27 mouse cellular contexts compared by ENCODE assay signal in the genomic region with DNA sequence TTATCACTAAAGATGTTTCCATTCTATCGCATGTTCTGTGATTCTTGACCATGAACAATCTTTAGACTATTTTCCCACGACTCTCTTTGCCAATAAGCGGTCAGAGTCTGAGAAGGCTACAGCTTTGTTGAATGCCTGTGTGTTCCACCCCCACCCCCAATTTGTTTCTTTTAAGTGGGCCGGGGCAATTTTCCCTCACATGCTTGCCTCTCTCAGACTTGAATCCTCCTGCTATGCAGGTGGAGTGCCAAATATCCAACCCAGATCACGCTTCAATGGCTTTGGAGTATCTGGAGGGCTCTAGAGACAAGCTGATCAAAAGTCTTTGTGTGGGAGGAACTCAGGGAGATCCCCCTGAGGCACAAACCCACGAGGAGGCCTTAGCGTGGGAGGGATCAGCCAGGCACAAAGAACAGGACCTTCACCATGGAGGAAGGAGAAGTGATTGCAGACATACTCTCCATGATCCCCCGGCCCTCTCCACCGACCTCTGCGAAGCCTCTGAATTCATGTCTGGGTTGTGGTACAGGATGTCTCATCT. TPM values are rescaled to one million over a fixed set of nuclear protein-coding genes. Genes with fewer than 3 reads are reported as not detected.
DNase-seq lines count a peak whose midpoint lies in the region; ATAC-seq lines count a peak whose summit lies in the region.
"Had no signal": no experiment of that assay in that cellular context is flagged by ENCODE, and none has a peak within 500 bp of the region (broad histone marks: within the 10 kb centered on the region; RNA-seq: fewer than 3 reads in every experiment).

No protein-coding gene starts in this region.

- no peaks in the 10 kb centered on the region for H3K36me3 ChIP-seq in forebrain, embryonic 12.5 days (replicated peaks)
- H3K36me3 ChIP-seq in forebrain, embryonic 15.5 days = no peaks in the 10 kb centered on the region
- H3K36me3 ChIP-seq in kidney, embryonic 15.5 days = no peaks in the 10 kb centered on the region
- H3K36me3 ChIP-seq: heart, embryonic 15.5 days; limb, embryonic 12.5 days; midbrain, embryonic 15.5 days; neural tube, embryonic 12.5 days had no signal

- no peaks in the 10 kb centered on the region for H3K9me3 ChIP-seq in forebrain, embryonic 12.5 days
- H3K9me3 ChIP-seq in forebrain, embryonic 15.5 days = no peaks in the 10 kb centered on the region
- H3K9me3 ChIP-seq in kidney, embryonic 15.5 days (replicated peaks) = no peaks in the 10 kb centered on the region
- H3K9me3 ChIP-seq: heart, embryonic 15.5 days; limb, embryonic 12.5 days; midbrain, embryonic 15.5 days; neural tube, embryonic 12.5 days had no signal

- no peaks in the 10 kb centered on the region for H3K4me1 ChIP-seq in forebrain, embryonic 12.5 days
- peaks cover 6% of the 10 kb centered on the region for H3K4me1 ChIP-seq in forebrain, embryonic 15.5 days
- H3K4me1 ChIP-seq in kidney, embryonic 15.5 days = peaks cover 3% of the 10 kb centered on the region; the same call in 1 of the 2 replicates
- H3K4me1 ChIP-seq: heart, embryonic 15.5 days; limb, embryonic 12.5 days; midbrain, embryonic 15.5 days; neural tube, embryonic 12.5 days had no signal

- H3K27ac ChIP-seq in forebrain, embryonic 12.5 days = peak overlapping the region; percentile 31; the same call in 1 of the 2 replicates
- H3K27ac ChIP-seq in forebrain, embryonic 15.5 days (replicated peaks) = no peak overlapping the region
- 0 out of 2 replicates have a peak overlapping the region, but pooled peaks have one; percentile 2 for H3K27ac ChIP-seq in kidney, embryonic 15.5 days
- H3K27ac ChIP-seq: heart, adult 2 months; heart, embryonic 15.5 days; hindbrain, embryonic 14.5 days; limb, embryonic 12.5 days; macrophage; midbrain, embryonic 15.5 days; neural tube, embryonic 12.5 days; stomach, postnatal 0 days had no signal

- H3K9ac ChIP-seq in forebrain, embryonic 12.5 days = no peak overlapping the region
- no peak overlapping the region for H3K9ac ChIP-seq in forebrain, embryonic 15.5 days (replicated peaks)
- H3K9ac ChIP-seq in kidney, embryonic 15.5 days = no peak overlapping the region
- H3K9ac ChIP-seq: heart, embryonic 15.5 days; hindbrain, embryonic 14.5 days; limb, embryonic 12.5 days; liver, postnatal 0 days; midbrain, embryonic 15.5 days; neural tube, embryonic 12.5 days had no signal

- ATAC-seq in forebrain, embryonic 12.5 days (ENCODE audit: low FRiP score) = no peak
- ATAC-seq in forebrain, embryonic 15.5 days (replicated peaks) = no peak
- ATAC-seq in kidney, embryonic 15.5 days (replicated peaks; ENCODE audit: low FRiP score) = peak; percentile 46; the same call in 1 of the 2 replicates
- ATAC-seq: inflammation-experienced regulatory T-cells, adult 6 months; liver, postnatal 0 days; lung, postnatal 0 days; midbrain, embryonic 15.5 days; Patski had no signal

- 54% methylated on average over 10 of the region's 10 CpGs for WGBS in forebrain, embryonic 12.5 days
- 45% methylated on average over 10 of the region's 10 CpGs for WGBS in forebrain, embryonic 15.5 days
- 40% methylated on average over 10 of the region's 10 CpGs for WGBS in kidney, embryonic 15.5 days

- DNase-seq in kidney, adult 9 months = no peak
- DNase-seq in spleen, postnatal 36 days (ENCODE audit: low spot score in 2 of 2) = peak; percentile 1
- no peak for DNase-seq in spleen, adult 12 weeks (ENCODE audit: low spot score)
- no peak for DNase-seq in adrenal gland, adult 18-20 months (ENCODE audit: low spot score in 2 of 2)
- DNase-seq: adrenal gland, adult 2 months; cerebellum, adult 11-12 months; gastrocnemius, postnatal 36 days; heart, adult 2 months; heart, postnatal 36 days; kidney, postnatal 25 days; liver, postnatal 0 days; right cerebral cortex, postnatal 4 days; thymus, postnatal 25 days had no signal

- no peaks in the 10 kb centered on the region for H3K27me3 ChIP-seq in forebrain, embryonic 12.5 days
- no peaks in the 10 kb centered on the region for H3K27me3 ChIP-seq in forebrain, embryonic 15.5 days
- H3K27me3 ChIP-seq in kidney, embryonic 15.5 days = peaks cover 3% of the 10 kb centered on the region; the same call in 1 of the 2 replicates
- H3K27me3 ChIP-seq: heart, embryonic 15.5 days; midbrain, embryonic 15.5 days; neural tube, embryonic 12.5 days had no signal

- no peak overlapping the region for H3K4me2 ChIP-seq in forebrain, embryonic 12.5 days
- no peak overlapping the region for H3K4me2 ChIP-seq in forebrain, embryonic 15.5 days (replicated peaks)
- no peak overlapping the region for H3K4me2 ChIP-seq in kidney, embryonic 15.5 days
- H3K4me2 ChIP-seq: heart, embryonic 15.5 days; hindbrain, embryonic 14.5 days; limb, embryonic 12.5 days; liver, embryonic 11.5 days; midbrain, embryonic 15.5 days; neural tube, embryonic 12.5 days had no signal

- no peak overlapping the region for H3K4me3 ChIP-seq in forebrain, embryonic 12.5 days (replicated peaks)
- H3K4me3 ChIP-seq in forebrain, embryonic 15.5 days = no peak overlapping the region
- H3K4me3 ChIP-seq in kidney, embryonic 15.5 days (replicated peaks) = no peak overlapping the region
- H3K4me3 ChIP-seq: heart, adult 2 months; heart, embryonic 15.5 days; limb, embryonic 12.5 days; midbrain, embryonic 15.5 days; neural tube, embryonic 12.5 days had no signal

RNA-seq across cellular contexts. Expression of a gene that starts 48.7 kb away (rescaled TPM):
- polyA plus RNA-seq in forebrain, embryonic 12.5 days (2016; fragmentation: Nextera tagmentation; extraction: Ambion mirVana) = 67.0 and 72.7 TPM in 2 replicates
- 93.5 and 98.3 TPM in 2 replicates for polyA plus RNA-seq in forebrain, embryonic 15.5 days (2015; fragmentation: Nextera tagmentation; extraction: Ambion mirVana)
- polyA plus RNA-seq in kidney, embryonic 15.5 days (2015; fragmentation: Nextera tagmentation; extraction: Ambion mirVana) = 47.6 and 49.5 TPM in 2 replicates
- 10 to 100 TPM; 67.7 to 82.5 TPM for total RNA-seq in adrenal gland, adult 18-20 months (2021)

Comparison
In these comparisons a context has a peak if more than half of its experiments do, and no peak if none do; other contexts are left out.
1. DNase-seq: peak in spleen, postnatal 36 days (2 of 2); none in kidney, adult 9 months (single experiment), spleen, adult 12 weeks (single experiment) and adrenal gland, adult 18-20 months (0 of 2).